Mouse (Mus musculus) spleen, adult 2 months (tissue): ENCODE results near the gene Clrn3.

Experiments
- CTCF ChIP-seq: fragments of 200-500 bp; IDR thresholded peaks from 2 replicates; pipeline ENCODE4 v1.5.1; 2011; ENCODE audit warnings: mild to moderate bottlenecking, inconsistent platforms; ENCODE audit not compliant: insufficient read depth, insufficient read length, insufficient replicate concordance; ENCODE audit errors: extremely low read depth
- POLR2A ChIP-seq: fragments of 200-500 bp; IDR thresholded peaks from 2 replicates; pipeline ENCODE4 v1.6.1; 2011; ENCODE audit warnings: low read depth, low read length, inconsistent platforms

DNA sequence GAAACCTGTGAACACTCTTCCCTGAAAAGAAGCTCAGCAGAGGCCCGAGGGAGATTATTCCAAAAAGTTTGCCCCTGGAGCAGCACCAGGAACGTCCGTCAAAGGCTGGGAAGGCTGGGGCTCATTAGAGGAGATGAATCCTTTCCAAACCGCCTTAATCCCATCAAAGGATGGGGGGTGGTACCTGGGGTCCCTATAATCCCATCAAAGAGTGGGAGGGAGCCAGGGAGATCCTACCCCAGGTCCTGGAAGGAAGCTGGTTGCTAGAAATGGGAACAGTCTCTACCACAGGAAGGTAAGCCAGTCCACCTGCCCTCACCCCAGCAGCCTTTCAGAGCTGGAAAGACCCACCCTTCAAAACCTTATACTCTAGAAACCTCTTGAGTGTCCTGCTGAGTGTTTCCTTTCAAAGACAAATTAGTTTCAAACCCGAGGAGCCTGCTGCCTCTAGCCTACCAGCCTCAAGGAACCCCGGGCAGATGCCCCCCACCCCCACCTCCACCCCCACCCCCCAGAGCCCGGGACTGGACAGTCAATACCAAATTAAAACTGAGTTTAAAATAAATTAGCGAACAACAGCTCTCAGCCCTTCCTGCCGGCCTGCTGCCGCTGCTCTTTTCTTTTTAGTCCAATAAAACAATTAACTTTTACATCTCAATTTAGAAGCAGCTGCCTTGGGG, 43.2 kb downstream of the Clrn3 start:
- TF ChIP-seq POLR2A (no peak), CTCF (no peak)
